Mouse (Mus musculus) brain, embryonic 18.5 days (tissue): ENCODE data around the gene Bet1l.
A peak's percentile ranks its signal among the peaks of the same experiment; 100 is the strongest.

Source experiments
- DNase-seq: peaks from one replicate; pipeline ENCODE4 v3.0.0-alpha.2; 2012; ENCODE audit warnings: low read depth, low spot score

The Bet1l gene

DNA sequence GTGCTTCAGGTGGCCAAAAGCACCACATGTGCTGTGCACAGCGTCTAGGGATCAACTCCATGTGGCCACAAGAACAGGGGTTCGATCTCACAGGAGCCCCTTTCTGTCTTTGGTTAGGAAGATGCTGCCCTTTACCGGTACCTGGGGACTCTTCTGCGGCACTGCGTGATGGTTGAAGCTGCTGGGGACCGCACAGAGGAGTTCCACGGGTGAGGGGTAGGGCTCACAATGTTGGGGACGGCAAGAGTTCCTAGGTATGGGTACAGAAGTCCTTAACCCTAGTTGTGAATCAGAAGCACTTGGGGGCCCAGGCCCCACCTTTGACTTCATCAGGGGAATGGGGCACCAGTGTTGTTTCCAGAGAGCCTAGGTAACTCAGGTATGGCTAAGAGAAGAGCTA is 1.4 kb upstream of the Bet1l start:
- no peak for DNase-seq

DNA sequence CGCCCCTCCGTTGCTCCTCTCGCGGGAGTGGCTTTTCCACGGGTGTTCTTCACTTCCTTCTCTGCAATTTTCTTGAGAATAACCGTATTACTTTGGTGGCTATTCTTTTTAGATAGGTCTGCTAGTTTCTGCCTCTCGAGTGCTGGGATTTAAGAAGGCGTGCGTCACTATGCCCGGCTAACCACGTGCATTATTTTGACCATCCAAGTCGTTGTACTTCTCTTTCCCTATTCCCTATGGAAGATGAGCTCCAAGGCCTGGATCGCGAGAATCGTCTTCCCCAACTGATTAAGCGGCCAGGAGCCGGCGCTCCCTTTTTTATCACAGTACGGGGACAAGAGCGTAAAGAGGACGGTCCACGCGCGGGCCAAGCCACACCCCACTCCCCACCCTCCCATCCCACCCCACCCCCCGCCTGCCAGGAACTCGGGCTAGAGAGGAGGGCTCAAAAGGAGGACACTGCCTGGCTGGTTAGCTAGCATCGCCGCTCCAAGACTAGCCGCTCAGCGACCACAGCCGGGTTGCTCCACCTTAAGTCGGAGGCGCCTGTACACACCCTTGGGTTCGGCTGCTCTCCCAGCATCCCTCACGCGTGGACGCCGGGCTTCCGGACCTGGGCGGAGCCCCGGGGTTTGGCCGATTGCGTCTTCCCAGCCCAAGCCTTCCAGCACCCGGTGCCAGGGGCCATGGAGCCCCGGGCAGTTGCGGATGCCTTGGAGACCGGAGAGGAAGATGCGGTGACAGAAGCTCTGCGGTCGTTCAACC is 410 bp downstream of the Bet1l start, which contains the start of gene Ric8a:
Gene Ric8a (plus strand): TSS at position 173 of the 765 bp plus-strand sequence.
- peak; percentile 54 for DNase-seq

DNA sequence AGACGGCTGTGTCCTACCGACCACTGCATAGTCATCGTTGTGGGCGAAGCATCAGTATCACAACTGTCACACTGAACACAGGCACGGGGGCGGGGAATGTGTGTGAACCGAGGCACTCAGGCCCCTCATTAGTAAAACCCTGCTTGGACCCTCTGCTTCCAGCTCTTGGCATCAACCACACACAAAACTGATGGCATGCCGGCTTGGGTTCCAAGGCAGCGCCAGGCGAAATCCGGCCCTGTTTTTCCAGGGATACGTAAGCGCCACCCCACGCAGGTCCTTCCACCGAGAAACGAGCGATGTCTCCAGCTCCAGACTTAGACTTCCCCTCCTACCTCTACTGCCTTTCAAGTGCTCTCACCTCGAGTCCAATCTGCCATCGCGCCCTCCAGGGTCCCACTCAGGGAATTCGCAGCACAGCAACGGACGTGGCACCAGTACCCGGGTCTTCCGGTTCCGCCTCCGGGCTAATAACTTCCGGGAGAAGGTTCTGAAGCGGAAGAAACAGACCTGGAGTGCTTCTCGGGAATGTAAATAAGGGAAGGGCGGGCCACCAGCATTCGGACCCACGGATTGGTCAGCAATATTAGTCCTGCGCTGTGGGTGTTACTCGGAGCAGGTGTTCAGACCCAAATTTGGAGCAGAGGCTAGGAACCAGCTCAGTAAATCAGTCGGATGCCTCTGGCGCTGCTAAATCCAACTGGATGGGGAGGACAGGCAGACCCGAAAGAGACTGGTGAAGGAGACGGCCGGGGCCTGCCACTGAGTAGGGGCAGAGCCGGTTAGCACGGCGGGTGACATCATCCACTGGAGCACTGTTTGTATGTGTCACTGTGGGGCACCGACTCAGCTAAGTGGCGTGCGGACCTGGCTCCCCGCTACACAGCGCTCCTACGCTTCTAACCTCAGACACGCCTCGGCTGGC is 1.3 kb downstream of the Bet1l start, which contains the start of gene Gm45785:
Gene Gm45785 (minus strand): TSS at position 472 of the 925 bp plus-strand sequence.
- peak; percentile 83 for DNase-seq

DNA sequence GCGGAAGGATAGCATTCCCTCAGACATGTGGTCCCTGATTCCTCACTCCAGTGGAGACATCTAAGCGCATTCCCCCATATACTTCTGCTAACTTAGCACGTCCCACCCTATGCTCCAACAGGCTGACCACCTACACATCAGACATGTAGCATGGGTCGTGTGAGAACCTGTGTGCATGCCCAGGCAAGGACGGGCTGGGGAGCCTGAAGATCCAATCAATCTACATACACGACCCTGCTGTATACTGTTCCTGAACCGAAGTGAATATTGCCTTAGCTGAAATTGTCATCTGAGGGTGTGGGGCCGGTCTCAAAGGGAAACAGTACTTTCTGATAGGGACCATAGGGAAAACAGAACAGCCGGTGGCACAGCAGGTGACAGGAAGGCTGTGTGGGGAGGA is 2.2 kb downstream of the Bet1l start:
- DNase-seq: no peak

DNA sequence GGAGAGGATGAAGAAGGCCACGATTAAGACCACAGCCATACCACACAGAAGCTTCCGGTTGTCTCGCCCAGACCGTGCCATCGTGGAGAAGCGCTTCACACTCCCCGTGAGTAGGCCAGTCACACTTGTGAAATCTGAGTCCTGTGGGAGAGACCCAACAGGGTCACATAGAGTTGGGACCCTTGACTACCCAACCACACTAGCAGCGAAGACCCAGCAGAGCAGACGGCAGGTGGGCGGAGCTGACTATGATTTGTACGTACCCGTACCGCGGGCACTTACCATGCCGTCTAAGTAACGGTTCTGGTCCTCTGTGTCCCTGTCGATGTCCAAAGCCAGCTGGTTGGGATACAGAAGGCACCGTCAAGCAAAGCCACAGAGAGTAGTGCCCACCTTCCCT is 2.9 kb downstream of the Bet1l start:
- no peak for DNase-seq

DNA sequence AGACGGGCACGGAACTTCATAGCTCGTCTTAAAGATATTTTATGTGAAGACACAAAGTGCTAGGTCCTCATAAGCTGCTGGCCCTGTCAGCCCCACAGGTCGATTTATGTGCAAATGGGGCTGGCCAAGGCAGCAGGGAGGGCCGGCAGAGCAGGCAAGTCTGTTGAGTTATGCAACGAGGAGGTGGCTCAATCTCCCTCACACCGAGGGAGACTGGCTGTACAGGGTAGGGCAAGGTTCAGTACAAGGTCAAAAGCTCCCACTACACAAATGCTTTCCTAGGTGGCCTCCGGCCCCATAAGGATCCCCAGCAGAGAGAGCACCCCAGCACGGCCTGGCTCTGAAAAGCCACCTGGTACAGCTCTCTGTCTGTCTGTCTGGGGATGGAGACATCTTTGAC is 4.0 kb downstream of the Bet1l start:
- no peak for DNase-seq

DNA sequence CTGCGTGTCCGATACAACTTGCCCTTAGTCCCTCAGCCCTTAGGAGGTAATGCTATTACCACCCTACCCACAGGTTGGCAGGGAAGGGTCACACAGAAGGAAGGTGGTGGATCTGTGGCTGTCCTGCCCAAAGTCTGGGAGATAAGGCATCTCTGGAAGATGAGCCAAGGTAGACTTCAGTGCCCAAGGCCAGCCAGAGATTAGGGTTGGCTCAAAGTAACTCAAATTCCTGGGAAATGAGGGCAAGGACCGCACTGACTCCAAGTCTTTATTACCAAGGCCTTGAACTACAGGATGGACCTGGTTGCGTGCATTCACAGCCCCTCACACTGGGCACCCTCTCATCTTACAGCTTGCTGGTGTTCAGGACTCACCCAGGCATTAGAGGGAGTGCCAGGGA is 5.5 kb downstream of the Bet1l start:
- no peak for DNase-seq

DNA sequence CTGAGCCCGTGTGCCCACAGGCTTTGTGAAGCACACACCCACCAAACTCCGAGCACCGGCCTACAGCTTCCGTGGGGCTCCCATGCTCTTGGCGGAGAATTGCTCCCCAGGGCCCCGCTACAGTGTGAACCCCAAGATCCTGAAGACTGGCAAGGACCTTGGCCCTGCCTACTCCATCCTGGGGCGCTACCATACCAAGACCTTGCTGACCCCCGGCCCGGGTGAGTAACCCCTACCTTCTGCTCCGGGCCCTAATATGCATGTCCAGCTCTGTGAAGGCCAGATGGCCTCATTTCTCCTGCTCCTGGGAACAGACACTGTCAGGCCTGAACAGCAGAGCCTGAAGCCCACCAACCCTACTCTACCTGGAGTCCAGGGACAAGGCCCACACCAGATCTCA is 8.8 kb downstream of the Bet1l start:
- DNase-seq: no peak

DNA sequence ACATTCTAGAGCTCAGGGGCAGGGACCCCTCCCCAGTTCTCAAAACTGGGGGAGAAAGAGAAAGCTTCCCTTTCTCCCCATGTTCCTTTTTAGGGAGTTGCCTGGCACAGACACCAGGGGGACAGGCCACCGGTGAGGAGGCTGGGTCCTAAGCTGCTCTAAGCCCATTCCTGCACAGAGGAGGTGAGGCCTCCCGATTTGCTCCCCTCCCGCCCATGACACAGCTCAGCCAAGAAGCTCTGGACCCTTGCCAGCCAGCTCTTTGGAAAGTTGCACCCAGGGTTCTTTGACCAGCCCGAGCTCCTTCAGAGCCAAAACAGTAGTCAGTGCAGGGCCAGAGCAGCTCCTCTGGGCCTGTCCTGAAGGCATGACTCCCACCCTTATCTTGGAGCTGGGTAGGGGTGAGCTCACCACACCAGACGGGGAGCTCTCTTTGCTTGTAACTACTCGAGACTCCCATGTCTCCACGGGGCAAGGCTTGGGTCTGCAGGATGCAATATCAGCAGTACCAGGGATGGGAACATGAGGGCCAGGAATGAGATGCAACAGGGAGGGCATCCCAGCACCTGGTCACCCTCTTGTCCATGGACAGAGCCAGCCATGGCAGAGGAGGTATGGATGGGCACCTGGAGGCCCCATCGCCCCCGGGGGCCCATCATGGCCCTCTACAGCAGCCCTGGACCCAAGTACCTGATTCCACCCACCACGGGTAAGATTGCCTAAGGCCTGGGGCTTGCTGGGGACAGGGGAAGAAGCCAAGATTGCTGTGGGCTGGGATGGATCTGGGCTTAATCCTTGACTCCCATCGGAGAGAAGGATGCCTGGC is 9.4 kb downstream of the Bet1l start, which contains the start of gene Odf3:
Gene Odf3 (plus strand): TSS at position 51 of the 826 bp plus-strand sequence.
- DNase-seq: no peak

DNA sequence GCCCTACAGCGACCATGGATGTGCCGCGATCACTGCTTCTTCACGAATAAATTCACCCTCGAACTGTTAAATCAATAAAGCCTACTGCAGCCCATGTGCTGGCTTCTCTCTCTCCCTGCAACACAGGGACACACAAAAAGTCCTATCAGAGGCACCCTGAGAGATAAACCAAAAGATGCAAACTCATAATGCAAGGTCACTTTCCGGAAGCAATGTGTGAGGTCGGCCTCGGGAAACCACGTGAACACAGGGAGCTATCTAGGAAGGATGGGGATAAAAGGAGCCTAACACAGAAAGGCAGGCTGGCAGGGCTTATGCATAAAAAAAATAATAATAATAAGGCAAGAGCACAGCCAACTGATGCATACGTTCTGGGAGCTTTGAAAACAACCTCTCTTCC is 10.7 kb downstream of the Bet1l start:
- DNase-seq: no peak

DNA sequence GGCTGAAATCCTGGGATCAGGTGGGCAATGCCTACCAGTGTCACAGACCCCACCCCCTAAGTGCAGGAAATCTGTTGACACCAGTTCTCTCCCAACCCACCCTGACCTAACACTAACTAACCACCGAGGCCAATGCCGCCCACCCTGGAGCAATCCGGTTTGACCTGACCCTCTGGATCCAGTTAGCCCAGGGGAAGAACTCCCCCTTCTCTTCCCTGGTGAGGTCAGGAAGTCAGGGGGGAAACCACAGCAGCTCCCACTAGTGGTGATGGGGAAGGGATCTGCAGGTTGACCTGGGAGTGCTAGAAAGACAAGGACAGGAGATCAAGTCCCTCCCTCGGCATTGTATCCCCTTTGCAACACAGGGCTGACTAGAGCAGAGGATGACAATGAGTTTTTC is 11.7 kb downstream of the Bet1l start:
- no peak for DNase-seq

DNA sequence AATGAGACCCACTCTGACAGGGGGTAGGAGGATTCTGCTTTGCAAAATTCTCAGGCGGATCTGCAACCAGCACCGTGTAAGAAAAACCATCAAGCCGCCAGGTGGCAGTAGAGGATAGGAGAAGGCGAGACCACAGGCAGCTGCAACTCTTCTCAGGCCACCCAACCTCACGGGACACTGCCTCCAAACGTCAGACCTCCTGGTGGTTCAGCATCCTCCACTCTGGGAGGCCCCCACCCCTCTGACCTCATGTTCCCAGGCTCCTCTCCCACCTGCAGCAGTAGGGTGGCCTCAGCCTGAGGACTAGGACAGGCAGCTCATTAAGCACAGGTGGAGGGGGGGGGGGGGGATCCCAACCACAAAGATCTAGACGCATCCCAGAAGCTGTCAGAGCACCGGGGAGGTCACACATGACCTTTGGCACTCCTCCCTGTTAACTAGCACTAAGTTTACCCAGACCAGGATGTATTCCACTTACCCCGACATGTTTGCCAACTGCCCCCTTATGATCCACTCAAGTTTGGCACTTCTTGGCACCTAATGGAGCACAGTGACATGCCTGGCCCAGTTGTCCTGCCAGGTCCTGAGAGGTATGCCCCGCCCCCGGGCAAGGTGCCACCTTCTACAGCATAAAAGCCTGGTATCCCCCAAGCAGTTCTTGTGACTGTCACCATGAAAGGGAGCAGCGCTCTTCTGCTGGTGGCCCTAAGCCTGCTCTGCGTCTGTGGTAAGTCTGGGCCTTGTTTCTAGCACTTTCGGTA is 12.3 kb downstream of the Bet1l start, which contains the start of gene Scgb1c1:
Gene Scgb1c1 (plus strand): TSS at position 643 of the 761 bp plus-strand sequence.
- no peak for DNase-seq

DNA sequence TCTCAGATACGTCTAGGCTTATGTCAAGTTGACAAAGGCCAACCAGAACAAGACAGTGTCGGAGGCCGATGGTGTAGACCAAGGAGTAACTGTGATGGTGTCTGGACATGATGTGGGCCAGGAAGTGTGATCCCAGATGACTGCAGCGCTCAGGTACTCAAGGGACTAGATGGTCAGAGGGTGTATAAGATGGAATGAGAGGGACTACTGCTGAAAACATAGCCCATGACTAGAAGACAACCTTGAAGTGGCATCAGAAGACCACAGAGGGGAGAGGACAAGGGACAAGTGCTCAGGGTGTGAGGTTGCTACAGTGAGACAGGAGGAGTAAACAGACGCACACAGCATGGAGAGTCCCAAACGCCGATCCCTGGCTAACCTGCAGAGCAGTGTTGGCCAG is 13.6 kb downstream of the Bet1l start:
- no peak for DNase-seq

DNA sequence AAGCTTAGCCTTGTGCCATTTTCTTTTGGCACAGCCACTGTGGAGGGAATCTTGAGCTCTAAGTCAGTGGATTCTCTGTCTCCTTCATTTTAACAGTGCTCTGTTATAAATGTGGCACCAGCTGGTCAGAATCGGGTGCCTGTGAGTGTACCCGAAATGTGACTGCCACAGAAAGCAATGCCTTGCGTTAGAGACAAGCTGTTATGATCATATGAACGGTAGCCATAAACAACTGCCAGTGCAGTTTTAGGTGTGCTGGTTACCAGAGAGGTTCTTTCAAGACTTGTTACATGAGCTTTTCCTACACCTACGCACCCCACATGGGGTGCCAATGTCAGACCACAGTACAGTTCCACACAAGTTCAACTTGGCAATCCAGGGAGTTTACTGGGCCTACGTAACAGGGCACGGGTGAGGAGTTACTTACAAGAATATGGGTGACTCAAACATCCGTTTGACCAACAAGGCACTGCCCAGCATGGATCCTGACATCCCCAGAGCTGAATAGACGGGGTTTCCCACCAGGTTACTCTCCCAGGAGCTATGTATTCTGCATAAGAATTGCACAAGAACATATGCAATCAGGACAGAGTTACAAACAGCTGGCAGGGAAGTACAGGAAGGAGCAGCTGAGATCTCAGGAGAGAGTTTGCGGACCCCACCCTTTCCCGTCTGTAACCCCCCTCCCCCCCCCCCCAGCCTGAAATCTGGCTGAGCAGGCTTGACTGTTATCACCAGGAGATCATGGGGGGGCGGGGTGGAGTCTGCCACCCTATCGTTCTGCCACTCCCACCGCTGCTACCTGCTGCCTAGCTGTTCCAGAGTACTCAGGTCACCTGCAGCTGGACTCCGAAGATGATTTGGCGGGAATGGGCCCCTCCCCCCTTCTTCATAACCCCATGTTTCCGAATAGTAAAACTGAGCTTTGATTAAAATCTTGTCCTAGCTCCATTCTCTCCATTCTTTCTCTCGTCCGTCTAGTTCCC is 16.3 kb downstream of the Bet1l start:
- DNase-seq: no peak

DNA sequence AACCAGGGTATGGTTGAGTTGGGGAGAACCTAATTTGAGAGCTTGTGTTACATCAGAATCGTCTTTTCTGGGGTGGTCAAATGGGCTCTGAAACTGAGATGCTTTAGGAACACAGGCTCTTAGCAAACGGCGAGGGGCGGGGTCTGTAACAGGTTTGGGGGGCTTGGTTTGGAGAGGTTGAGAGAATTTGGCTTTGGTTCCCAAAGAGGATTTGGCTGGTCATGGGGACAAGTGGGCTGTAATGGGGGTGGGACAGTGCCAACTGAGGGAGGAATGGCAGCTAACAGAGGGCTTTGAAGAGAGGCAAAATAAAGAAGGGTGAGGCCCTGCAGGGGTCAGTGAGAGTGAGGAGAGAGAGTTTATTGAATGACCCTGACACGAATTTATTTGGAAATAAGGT is 17.8 kb downstream of the Bet1l start:
- DNase-seq: no peak

DNA sequence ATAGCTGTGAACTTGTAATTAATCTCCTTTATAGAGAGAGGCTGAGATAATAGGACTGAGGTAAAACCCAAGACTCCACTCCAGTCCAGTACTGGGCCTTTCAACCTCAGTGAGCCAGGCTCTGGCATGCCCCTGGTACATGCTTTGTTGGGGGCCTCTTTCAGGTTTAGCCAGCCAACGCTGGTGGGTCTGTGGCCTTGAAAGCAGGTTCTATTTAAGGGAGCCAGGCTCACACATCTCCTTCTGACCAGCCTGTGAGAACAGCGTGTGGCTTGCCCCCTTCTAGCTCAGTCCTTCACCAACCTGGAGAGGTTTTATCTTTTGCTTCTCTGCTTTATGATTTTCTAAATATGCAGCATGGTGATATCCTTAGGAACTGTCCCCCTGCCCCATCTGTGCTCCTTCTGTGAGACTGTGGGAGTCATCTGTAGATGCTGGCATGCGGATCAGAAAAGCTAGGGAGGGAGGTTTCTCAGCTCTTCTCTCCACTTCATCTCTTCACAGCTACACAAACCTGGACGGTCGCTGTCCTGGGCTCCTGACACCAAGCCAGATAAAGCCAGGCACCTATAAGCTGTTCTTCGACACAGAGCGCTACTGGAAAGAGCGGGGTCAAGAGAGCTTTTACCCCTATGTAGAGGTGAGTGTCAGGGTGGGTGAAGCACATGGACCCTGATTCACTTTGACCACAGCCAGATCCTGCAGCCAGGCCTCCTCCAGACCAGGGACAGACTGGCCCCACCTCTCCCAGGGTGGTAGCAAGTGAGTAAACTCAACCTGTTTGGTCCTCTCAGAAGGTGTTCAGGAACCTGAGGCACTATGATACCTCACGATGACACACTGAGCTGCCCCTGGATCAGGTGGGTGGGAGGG is 20.9 kb downstream of the Bet1l start:
- no peak for DNase-seq

DNA sequence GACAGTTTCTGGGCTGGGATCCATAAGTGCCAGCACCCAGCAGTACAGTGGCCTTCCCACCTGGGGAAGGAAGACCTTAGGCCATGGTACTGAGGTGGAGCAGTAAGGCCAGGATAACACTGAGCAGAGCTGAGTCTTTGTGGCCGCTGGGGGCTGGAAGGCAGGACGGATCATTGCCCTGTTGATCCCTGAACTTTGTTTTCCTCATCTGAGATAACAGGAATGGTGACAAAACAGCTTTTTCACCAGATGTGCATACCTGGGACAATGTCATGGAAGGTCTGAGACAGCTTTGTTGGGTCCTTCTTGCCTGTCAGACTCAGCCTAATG is 21.7 kb downstream of the Bet1l start:
- no peak for DNase-seq

DNA sequence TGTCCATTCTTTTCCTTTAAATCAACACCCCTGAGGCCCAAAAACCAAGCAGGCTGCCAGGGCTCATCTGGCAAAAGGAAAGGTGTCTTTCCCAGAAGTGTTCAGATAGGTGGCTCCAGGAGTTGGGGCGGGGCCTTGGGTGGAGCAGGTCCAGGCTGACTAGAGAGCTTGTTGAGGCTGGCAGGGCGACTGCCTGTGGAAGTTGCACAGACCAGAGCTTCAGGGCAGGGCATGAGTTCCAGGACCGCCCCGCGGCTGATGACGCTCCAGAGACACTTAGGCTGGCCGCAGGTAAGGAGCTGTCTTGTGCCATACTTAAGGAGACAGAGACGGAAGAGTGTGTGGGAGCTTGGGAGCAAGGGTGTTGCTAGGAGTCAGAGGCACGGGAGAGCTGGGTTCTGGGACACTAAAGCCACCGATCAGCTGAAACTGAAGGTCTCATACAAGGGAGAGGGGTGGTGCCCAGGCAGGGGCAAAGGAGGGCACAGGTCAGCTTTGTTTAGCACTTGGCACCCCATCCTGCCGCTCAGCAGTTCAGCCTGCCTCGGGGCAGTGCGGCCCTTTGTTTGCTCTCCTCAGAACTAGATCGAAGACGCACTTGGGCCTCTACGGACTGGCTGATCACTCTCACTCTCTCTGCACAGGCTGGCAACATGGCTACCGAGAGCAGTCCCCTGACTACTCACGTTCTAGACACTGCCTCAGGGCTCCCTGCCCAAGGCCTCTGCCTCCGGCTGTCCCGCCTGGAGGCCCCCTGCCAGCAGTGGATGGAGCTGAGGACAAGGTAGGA is 22.2 kb downstream of the Bet1l start, which contains the start of gene Urah:
Gene Urah (plus strand): TSS at position 51 of the 790 bp plus-strand sequence.
- no peak for DNase-seq
